Mouse (Mus musculus) A20 (cell line): ENCODE results near the gene Dscaml1.
A peak's percentile ranks its signal among the peaks of the same experiment; 100 is the strongest.

Source experiments
- DNase-seq: peaks from one replicate; pipeline ENCODE4 v3.0.0-alpha.2; 2011; ENCODE audit warnings: low read depth, low spot score

The Dscaml1 gene

GRCm38 (mm10) chr9:45426456-45426855 lies at the start of gene Dscaml1:
Gene Dscaml1 (plus strand): TSS chr9:45426628.
- no peak for DNase-seq

- DNase-seq = no peak
These were observed 49.5 kb upstream of the Dscaml1 start for GRCm38 (mm10) chr9:45376883-45377282.

GRCm38 (mm10) chr9:45380411-45381251 lies 45.8 kb upstream of the Dscaml1 start:
- DNase-seq = no peak

GRCm38 (mm10) chr9:45382336-45382735 lies 44.1 kb upstream of the Dscaml1 start:
- no peak for DNase-seq

GRCm38 (mm10) chr9:45382834-45383233 lies 43.6 kb upstream of the Dscaml1 start:
- no peak for DNase-seq

- no peak for DNase-seq
These were observed 42.5 kb upstream of the Dscaml1 start for GRCm38 (mm10) chr9:45383883-45384282.

- no peak for DNase-seq
These were observed 39.7 kb upstream of the Dscaml1 start for GRCm38 (mm10) chr9:45386698-45387097.

GRCm38 (mm10) chr9:45388385-45388994 lies 37.9 kb upstream of the Dscaml1 start:
- peak; percentile 82 for DNase-seq

- DNase-seq = no peak
These were observed 36.8 kb upstream of the Dscaml1 start for GRCm38 (mm10) chr9:45389596-45389995.

GRCm38 (mm10) chr9:45391299-45391698 lies 35.1 kb upstream of the Dscaml1 start:
- DNase-seq = no peak

GRCm38 (mm10) chr9:45395218-45395617 lies 31.2 kb upstream of the Dscaml1 start:
- DNase-seq = no peak

- DNase-seq = no peak
These were observed 30.6 kb upstream of the Dscaml1 start for GRCm38 (mm10) chr9:45395796-45396195.

- no peak for DNase-seq
These were observed 28.1 kb upstream of the Dscaml1 start for GRCm38 (mm10) chr9:45398336-45398735.

- no peak for DNase-seq
These were observed 27.0 kb upstream of the Dscaml1 start, which contains the start of gene Fxyd2 for GRCm38 (mm10) chr9:45399434-45399833. Gene Fxyd2 (plus strand): TSS chr9:45399669.

GRCm38 (mm10) chr9:45401851-45402250 lies 24.6 kb upstream of the Dscaml1 start:
- DNase-seq = no peak

GRCm38 (mm10) chr9:45402957-45403356 lies 23.5 kb upstream of the Dscaml1 start:
- DNase-seq = no peak

- DNase-seq = peak; percentile 29
These were observed 20.7 kb upstream of the Dscaml1 start for GRCm38 (mm10) chr9:45405694-45406093.

- no peak for DNase-seq
These were observed 19.6 kb upstream of the Dscaml1 start for GRCm38 (mm10) chr9:45406808-45407207.

- peak; percentile 26 for DNase-seq
These were observed 18.4 kb upstream of the Dscaml1 start for GRCm38 (mm10) chr9:45407706-45408675.

- DNase-seq = no peak
These were observed 16.2 kb upstream of the Dscaml1 start for GRCm38 (mm10) chr9:45410193-45410592.

GRCm38 (mm10) chr9:45410614-45411013 lies 15.8 kb upstream of the Dscaml1 start:
- no peak for DNase-seq

- no peak for DNase-seq
These were observed 15.3 kb upstream of the Dscaml1 start for GRCm38 (mm10) chr9:45411111-45411510.
